Mouse (Mus musculus) olfactory bulb, adult 2 months (tissue): ENCODE results near the gene S100a4.

ENCODE experiments used
- CTCF ChIP-seq: fragments of 200-500 bp; IDR thresholded peaks from 2 replicates; pipeline ENCODE4 v1.5.1; 2012; ENCODE audit warnings: low read depth, mild to moderate bottlenecking, low read length, moderate library complexity; ENCODE audit not compliant: insufficient read depth
- POLR2A ChIP-seq: fragments of 200-500 bp; IDR thresholded peaks from 2 replicates; pipeline ENCODE4 v1.6.1; 2012; ENCODE audit warnings: mild to moderate bottlenecking, low read depth, low read length, moderate library complexity; ENCODE audit not compliant: insufficient read depth

GRCm38 (mm10) chr3:90623435-90624071 lies 20.0 kb downstream of the S100a4 start:
- TF ChIP-seq CTCF (no peak), POLR2A (no peak)
